Mouse (Mus musculus) left cerebral cortex, postnatal 4 days (tissue): ENCODE results near the gene Srp68. TPM values are rescaled to one million over a fixed set of nuclear protein-coding genes. Genes with fewer than 3 reads are reported as not detected.
"Not testable (repeated sequence)": the region's sequence is repeated elsewhere in the genome, so short reads cannot be mapped to it uniquely, and the experiment has no call there.

Source experiments
- DNase-seq: peaks from one replicate; pipeline ENCODE4 v3.0.0-alpha.2; 2022
- intact Hi-C: fragments of 180-260 bp; cut with DNase I; formaldehyde crosslinking; loops from one replicate; pipeline ENCODE4 v1.15.1; 2025
- total RNA-seq, 2 experiments: library from RNA; stranded (reverse); gene quantifications; 2 replicates each; pipeline ENCODE4 v1.2.3; 2021

The Srp68 gene
- total RNA-seq, 2 experiments from 2014 or later, result 53.2 to 57.1 TPM

DNA sequence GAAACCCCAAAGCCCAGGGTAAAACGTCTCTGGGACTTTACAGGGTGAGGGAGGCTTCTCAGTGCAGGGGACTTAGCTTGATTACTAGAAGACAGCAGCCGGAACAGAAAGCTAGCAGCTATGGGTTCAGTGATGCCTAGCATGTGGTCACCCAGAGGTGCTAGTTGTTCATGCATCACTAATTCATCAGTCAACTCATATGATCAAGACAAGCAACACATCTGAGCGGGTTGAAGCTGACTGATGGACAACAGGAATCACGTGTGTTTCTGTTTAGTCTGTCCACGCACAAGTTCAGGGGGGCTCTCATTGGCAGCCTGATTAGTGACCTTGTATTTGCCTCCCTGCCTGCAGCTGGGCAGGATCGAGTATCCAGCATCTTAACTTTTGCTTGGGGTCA is 10.0 kb upstream of the Srp68 start:
- no peak for DNase-seq
- intact Hi-C loops, result no loop called here

DNA sequence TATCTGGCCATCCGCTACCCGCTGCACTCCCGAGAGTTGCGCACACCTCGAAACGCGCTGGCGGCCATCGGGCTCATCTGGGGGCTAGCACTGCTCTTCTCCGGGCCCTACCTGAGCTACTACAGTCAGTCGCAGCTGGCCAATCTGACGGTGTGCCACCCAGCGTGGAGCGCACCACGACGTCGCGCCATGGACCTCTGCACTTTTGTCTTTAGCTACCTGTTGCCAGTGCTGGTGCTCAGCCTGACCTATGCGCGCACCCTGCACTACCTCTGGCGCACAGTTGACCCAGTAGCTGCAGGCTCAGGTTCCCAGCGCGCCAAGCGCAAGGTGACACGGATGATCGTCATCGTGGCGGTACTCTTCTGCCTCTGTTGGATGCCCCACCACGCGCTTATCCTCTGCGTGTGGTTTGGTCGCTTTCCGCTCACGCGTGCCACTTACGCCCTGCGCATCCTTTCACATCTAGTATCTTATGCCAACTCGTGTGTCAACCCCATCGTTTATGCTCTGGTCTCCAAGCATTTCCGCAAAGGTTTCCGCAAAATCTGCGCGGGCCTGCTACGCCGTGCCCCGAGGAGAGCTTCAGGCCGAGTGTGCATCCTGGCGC is 9.0 kb upstream of the Srp68 start:
- intact Hi-C loops, result no loop called here
- DNase-seq, result no peak

DNA sequence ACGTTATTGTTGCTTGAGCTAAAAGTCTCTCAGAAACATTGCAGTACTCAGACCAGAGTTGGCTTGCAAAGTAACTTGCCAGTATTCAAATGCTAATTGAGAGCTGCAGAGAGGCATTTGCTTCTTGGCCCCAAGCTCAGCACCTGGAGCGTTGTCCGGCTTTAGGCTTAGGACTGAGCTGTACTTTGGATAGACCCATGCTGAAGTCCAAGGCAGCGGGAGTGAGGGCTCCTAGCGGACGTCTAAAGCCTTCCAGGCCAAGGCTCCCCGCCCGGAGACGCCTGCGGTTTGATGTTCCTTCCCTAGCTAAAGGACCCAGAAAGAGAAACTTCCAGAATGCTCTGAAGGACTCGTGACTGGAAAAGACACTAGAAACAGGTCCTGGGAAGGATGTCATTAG is 8.1 kb upstream of the Srp68 start:
- no peak for DNase-seq
- intact Hi-C loops, result no loop called here

DNA sequence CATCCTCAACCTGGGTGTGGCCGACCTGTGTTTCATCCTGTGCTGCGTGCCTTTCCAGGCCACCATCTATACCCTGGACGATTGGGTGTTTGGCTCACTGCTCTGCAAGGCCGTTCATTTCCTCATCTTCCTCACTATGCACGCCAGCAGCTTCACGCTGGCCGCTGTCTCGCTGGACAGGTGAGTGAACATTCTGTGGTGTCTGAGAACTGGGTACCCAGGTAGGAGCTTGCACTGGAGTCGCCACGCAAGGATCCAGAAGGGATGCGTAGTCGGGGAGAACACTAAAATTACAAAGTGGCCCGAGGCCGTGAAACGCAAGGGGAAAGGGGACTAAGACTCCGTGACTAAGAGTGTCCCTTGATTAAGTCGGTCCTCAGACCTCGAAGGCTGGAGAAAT is 7.7 kb upstream of the Srp68 start:
- no peak for DNase-seq
- intact Hi-C loops, result no loop called here

DNA sequence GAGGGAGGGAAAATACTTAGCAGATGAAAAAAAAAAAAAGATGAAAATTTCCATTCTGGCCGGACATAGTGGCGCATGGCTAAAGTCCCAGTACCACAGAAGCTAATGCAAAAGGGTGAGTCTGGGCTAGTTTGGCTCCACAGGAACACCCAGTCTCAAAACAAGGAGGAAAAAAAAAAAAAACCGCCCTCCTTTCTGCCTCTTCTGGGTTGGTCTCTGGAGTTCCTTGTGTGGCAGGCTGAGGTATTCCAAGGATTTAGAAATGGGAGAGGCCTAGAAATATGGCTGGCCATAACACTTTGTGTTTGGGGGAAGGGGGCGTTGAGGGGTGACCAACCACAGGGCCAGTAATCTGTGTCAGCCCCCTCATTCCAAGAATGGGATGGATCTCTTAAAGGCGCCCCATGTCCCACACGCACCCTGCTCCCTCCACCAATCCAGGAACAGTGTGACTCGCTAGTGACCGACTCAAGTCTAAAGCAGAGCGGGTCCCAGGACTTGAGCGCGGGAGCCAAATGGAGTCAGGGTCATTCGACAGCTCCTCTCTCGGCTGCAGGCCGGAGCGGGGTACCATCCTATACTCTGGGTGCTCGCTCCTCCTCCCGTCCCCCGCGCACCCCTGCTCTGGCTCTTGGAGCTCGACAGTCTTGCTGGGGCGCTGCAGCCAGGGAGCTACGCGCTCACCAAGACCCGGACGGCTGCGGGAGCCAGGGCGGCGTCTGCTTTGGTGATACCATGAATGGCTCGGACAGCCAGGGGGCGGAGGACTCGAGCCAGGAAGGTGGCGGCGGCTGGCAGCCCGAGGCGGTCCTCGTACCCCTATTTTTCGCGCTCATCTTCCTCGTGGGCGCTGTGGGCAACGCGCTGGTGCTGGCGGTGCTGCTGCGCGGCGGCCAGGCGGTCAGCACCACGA is 7.0 kb upstream of the Srp68 start, which contains the start of gene Galr2:
Galr2 (plus strand) TSS at position 189 of the 913 bp plus-strand sequence.
- intact Hi-C loops, result no loop called here
- no peak for DNase-seq

DNA sequence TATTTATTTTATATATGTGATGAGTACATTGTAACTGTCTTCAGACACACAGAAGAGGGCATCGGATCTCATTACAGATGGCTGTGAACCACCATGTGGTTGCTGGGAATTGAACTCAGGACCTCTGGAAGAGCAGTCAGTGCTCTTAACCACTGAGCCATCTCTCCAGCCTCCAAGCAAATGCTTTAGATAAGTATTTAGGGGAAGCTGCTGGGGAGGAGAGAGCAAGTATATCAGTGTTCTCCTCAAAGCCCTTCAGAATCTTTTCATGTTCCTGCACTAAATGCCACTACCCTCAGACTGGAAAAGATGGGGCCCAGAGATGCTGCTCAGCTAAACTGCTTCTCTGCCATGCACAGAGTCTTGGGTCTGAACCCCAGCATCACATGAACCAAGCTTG is 3.2 kb upstream of the Srp68 start:
- intact Hi-C loops, DNase-seq: not testable (repeated sequence)

DNA sequence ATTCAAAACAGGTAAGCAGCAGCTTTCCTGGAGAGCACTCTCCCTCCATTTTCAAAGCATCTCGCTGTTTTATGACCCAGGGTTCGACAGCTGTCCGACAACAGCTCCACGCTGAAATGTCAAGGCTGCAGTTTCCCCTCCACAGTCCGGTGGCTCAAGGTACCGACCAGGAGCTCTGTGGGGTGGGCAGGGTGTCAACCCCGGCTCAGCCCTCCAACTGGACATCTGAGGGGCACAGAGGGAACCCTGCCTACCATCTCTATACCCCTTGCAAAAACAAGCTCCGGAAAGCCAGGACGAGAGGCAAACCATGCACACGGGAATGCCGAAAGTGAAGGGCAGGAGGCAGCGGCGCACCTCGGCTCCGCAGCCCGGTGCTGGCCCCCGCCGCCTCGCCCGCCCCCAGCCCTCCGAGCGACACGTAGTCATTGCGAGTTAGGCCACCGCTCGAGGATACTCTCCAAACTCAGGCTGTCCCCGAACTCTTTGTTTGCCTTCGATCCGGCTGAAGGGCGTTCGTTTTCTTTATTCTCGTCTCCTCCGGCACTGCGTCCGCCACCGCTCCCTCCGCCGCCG is 460 bp downstream of the Srp68 start:
- intact Hi-C loops, result no loop called here
- no peak for DNase-seq

DNA sequence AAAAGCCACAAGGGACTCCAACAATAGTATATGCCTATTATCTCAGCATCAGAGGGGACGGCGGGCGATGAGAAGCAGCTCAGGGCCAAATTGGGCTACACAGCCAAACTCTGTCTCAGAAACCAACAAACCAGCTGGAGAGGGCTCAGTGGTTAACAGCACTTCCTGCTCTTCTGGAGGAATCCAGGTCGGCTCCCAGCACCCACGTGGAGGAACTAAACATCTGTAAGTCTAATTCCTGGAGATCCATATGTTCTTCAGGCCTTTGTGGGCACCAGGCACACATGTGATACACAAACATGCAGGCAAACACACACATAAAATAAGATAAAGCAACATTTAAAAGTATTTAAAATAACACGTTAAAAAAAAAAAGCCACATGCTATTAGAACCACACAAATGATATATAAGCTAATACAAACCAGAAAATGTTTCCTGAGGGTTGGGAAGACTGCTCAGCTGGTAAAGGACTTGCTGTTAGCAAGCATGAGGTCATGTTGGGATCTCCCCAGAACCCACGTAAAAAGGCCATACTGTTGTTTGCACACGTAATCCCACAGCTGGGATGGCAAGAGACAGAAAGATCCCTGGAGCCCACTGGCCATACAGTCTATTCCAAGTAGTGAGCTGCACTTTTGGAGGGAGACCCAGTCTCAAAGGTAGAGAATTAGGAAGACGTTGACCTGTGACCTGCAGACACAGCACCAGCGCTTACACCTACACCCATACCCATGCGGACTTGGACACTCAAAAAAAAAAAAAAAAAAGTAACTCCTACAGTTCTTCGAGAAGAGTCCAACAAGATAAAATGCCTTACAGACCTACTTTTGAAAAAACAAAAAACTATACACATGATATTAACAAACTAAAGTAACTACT is 1.2 kb downstream of the Srp68 start:
- no peak for DNase-seq
- intact Hi-C loops, result no loop called here

DNA sequence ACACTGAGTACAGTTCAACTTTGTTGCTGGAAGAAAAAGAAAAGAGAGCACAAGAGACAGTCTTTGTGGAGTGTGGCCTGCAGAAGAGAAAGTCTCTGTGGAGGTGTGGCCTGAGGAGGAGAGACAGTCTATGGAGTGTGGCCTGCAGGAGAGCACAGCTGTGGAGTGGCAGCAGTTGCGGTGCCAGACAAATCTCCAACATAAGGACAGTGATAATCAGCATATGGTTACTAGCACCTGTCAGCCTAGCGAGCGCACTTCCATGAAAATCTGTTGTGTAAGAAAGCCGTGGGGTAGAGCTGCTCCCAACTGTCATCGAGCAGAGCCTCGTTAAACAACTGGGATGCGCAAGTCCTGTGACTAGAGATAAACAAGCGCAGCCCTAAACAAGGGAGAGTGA is 4.5 kb downstream of the Srp68 start:
- intact Hi-C loops, result no loop called here
- no peak for DNase-seq

DNA sequence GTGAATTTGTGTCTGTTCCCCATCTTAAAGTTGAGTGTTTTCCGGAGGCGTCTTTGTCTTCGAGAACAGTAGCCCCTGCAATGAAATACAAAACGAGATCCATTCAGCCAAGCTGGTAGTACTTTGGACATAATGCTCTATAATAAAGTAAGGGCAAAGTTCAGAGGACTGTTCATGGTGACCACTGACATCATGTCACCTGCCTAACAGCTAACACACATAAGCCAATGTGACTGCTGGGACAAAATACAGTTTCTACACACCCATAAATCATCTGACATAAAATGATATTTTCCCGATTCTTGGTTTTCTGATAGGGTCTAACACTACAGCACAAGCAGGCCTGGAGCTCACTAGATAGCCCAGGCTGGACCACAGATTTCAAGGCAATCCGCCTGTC is 5.7 kb downstream of the Srp68 start:
- intact Hi-C loops, result no loop called here

DNA sequence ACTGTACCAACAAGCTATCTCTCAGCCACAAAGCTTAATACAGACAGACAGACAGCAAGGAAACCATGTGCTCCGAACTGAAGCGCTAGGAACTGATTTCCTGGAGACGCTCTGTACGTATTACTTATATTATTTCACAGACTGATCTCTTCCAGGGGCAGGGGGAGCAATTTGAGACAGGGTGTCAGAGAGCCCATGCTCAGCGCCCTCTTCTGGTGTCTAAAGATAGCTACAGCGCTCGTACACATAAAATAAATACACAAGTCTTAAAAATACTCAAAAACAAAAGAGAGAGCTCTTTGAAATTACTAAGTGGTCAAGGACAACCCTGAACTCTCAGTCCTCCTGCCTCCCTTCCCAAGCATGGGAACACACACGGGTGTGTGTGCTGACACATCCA is 6.4 kb downstream of the Srp68 start:
- intact Hi-C loops, result no loop called here
- DNase-seq, result no peak

More for the DNA sequence above, 5.7 kb downstream of the Srp68 start:
- DNase-seq, result no peak

DNA sequence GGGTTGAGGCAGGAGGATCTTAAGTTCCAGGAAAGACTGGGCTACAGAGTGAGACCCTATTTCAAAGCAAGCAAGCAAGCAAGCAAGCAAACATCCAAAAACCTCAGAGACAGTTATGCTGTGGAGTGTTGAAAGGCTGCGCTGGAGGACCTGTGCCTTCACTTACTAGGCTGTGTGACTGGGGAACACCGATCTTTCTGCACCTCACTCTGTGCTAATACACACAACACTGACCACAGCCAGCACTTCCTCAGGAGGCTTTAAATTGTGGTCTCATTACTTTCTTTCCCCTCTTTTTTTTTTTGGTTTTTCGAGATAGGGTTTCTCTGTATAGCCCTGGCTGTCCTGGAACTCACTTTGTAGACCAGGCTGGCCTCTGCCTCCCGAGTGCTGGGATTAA is 8.2 kb downstream of the Srp68 start:
- intact Hi-C loops, result no loop called here

DNA sequence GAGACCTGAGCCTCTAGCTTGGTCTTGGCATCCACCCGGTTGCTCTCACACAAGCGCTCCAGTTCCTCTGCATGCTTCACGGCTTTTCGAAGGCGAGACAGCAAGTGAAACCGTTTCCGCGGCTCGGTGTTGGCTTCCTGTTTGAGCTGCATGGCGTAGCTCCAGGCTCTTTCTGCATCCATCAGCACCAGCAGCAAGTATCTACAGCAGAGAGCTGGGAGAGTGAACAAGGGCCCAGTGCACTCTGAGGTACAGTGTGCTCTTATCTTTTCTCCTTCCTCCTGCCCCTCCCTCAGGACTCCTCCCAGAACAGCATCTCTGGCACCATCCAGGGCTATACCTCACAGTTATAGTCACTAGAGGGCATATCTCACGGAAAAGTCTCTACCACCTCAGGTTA is 8.7 kb downstream of the Srp68 start:
- DNase-seq, result no peak
- intact Hi-C loops, result no loop called here

More for the DNA sequence above, 8.2 kb downstream of the Srp68 start:
- no peak for DNase-seq

DNA sequence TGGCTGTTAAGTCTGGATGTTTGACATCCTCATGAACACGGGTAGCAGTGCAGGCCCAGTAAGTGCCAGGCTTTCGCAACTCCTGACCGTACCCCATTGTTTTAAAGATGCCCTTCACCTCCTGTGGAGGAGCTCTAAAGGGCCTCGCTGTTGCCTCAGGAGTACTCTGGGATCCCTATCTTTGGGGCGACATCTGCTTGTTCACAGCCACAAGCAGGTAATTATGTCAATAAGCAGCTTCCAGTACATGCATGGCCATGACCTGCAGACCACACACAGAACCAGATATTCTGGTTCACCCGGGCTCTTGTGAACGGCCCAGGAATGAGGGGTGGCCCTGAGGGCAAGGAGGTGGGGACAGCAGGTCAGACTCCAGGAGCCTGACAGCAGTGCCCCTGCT is 13.8 kb downstream of the Srp68 start:
- no peak for DNase-seq
- intact Hi-C loops, result no loop called here

DNA sequence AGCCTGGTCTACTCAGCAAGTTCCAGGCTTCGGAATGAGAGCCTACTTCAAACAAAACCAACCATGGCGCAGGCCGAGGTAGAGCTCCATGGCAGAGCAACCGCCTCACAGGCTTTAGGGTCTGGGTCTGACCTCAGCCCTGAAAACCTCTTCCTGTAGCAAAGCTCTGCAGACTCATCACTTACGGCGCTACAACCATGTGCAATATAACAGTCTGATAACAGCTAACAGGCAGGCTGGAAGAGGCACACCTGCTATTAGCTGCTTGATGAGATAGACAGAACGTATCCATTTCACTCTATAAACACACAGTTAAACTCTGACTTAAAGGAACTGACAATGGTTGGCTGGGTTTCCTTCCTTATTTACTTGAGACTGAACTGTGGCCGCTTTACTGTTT is 14.6 kb downstream of the Srp68 start:
- intact Hi-C loops, result no loop called here
- DNase-seq, result no peak

DNA sequence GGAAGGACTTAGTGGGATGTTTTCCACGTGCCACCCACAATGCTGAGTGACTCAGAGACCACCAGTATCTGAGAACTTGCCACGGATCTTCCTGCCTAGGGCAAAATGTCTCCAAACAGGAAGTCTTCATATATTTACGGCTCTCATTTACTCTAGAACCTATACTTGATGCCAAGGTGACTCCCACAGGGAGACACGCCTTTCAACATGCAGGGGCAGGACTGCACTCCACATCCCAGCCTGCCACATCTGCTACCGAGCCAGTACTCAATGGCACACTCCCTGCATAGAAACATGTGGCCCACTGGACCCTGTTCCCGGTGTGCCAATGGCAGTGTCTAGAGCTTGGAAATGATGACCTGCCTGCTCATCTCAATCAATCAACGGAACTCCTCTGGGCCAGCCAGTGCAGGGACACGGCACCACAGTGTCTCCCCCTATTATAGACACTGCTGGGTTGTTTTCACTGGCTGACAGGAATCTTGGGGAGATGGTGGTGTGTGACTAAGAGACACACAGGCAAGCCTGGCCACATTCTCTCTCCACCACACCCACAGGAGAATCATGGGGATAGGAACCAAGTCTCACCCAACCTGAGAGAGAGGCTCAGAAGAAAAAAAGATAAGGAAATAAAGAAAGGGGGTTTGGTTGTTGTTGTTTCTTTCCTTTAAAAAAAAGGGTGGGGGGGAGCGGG is 17.9 kb downstream of the Srp68 start:
- no peak for DNase-seq
- intact Hi-C loops, result no loop called here

DNA sequence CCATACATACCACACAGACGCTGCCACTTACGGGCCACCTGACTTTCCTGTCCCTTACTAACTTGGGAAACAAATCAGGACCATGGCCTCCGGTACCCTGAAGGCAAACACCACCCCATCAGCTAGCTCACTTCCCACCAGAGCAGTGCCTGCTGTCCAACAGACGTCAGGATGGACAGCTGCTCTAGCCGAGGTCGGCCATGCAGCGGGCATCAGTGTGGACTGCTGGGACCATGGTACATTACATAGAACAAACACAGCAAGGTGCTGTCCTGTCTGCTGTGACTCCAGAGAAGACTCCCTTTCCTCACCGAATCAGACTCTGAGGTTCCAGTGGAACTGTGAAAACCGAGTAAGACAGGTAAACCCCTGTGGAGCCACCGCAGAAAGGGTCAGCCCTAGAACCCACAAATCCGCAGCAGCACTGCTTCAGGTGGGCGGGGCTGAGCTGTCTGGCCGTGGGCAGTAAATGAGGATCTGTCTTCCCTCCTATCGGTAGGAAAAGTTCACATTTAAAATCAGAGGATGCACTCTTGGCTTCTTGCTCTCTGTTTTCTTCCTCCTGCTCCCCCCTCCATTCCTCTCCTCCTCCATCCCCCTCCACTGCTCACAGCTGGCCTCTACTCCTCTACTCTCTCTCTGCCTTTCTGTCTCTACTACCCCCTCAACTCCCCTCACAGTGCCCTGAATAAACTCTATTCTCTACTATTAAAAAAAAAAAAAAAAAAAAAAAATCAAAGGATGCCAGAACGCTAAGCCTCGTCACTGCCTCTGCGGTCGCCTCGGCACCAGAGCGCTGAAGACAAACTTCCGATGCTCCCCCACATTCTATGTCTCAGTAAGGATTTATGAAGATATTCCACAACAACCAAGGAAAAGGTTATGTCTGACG is 18.7 kb downstream of the Srp68 start:
- DNase-seq, result no peak
- intact Hi-C loops, result no loop called here

DNA sequence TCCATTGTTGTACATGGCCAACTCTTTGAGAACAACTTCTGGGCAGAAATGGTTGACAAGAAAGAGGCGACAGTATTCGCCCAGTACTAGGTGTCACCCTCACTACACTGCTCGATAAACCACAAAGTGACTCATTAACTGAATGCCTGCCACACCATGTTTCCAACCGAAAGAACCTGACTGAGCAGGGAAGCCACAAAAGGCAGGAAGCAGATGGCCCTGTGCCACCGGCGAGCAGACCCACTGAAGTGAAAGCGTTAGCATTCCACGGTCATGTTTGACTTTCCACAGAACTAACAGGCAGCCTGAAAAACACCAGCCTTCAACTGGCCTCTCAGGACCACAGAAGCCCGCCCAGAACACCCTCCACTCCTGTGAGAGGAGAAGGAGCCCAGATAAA is 19.4 kb downstream of the Srp68 start:
- no peak for DNase-seq
- intact Hi-C loops, result no loop called here

DNA sequence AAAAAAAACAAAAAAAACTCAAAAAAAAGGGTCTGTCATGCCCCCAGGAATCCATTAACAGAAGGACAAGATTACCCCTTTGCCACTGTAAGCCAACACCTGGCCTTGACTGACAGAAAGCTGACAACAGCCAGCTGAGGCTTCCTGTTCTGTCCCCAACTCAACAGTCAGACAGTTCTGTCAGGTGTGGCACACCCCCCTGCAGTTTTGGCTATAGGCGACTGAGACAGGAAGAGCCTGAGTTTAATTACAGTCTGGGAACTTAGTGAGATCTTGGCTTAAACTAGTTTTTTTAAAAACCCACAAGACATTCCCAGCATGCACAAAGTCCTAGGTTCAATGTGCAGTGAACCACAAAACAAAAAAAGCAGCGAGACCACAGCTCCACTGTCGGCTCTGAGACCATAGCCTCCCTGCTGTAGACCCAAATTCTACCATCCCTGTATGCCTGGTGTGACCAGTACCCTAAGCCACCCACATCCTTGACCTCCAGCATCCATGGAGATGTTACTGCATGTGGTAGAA is 20.9 kb downstream of the Srp68 start:
- intact Hi-C loops, result no loop called here
- DNase-seq, result no peak
